Mouse (Mus musculus) G1E (cell line): ENCODE results near the gene Sycp2.

Experiments used
- CTCF ChIP-seq: IDR thresholded peaks from 2 replicates; pipeline ENCODE4 v1.5.1; 2012; ENCODE audit warnings: low read depth, low read length, inconsistent platforms, mixed read lengths
- GATA1 ChIP-seq: IDR thresholded peaks from 2 replicates; pipeline ENCODE4 v1.6.1; 2012; ENCODE audit warnings: borderline replicate concordance, low read length, inconsistent platforms, mixed read lengths
- GATA2 ChIP-seq: IDR thresholded peaks from 2 replicates; pipeline ENCODE4 v1.6.1; 2012; ENCODE audit warnings: low read depth, low read length, inconsistent platforms, borderline replicate concordance
- POLR2AphosphoS5 ChIP-seq: IDR thresholded peaks from 2 replicates; pipeline ENCODE4 v1.6.1; 2012; ENCODE audit warnings: low read depth, low read length, inconsistent platforms; ENCODE audit not compliant: insufficient replicate concordance
- TAL1 ChIP-seq: conservative IDR thresholded peaks from 2 replicates; pipeline ENCODE4 v1.6.1; 2012; ENCODE audit warnings: low read depth, low read length, inconsistent platforms, mixed read lengths

GRCm38 (mm10) chr2:178428676-178429075 lies 21.2 kb upstream of the Sycp2 start:
- TF ChIP-seq GATA1, result no peak
- TF ChIP-seq TAL1, result no peak
- TF ChIP-seq CTCF, result no peak
- no peak for TF ChIP-seq POLR2AphosphoS5
- no peak for TF ChIP-seq GATA2
